Mouse (Mus musculus): ENCODE results near the gene Avpr1b.
A peak's percentile ranks its signal among the peaks of the same experiment; 100 is the strongest.

- TF ChIP-seq CTCF (IDR thresholded peaks at IDR 0.05; ENCODE audit: extremely low read depth, insufficient read depth, insufficient read length, insufficient replicate concordance) (peak; percentile 88; the same call in 1 of the 2 replicates), POLR2A (IDR thresholded peaks at IDR 0.05; ENCODE audit: low read depth, low read length) (no peak)
These were observed 43.8 kb upstream of the Avpr1b start for GRCm38 (mm10) chr1:131555042-131555812.
